Mouse (Mus musculus): ENCODE data around the gene Eif3c. TPM values are rescaled to one million over a fixed set of nuclear protein-coding genes. Genes with fewer than 3 reads are reported as not detected.

Eif3c gene
- total RNA-seq (2015) (198 and 210 TPM in 2 replicates), total RNA-seq (2017) (226 and 261 TPM in 2 replicates)

DNA sequence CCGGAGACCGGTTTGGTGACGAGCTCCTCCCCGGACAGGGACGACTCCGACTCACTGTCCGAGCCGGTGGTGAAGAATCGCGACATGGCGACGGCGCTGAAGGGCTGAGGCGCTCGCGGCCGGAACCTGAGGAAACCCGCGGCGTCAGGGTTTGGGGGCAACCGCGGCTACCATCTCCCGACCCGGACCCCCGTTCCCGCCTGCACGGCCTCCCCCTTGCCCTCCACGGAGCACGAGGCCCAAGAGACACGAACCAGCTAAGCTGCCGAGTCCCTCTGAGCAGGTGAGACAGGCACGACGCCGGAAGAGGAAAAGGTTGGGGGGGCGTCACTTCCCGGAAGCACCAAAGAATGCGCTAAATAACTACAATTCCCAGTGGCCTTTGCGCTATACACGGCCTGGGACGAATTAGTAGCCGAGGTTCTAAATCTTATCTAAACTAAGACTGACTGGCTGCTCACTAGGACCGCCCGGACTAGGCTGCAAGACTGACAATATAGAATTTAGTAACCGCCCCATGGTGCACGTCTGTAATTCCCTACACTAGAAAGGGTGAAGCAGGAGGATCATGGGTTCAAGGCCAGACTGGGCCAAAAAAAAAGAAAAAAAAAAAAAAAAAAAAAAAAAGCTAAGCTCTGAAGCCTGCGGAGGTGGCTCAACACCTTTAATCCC, at the start of gene Eif3c:
Gene Eif3c, minus strand, starts transcription at position 318 of the 672 bp plus-strand sequence.
- peak; percentile 95 for ATAC-seq (replicated peaks; ENCODE audit: poor library complexity)

DNA sequence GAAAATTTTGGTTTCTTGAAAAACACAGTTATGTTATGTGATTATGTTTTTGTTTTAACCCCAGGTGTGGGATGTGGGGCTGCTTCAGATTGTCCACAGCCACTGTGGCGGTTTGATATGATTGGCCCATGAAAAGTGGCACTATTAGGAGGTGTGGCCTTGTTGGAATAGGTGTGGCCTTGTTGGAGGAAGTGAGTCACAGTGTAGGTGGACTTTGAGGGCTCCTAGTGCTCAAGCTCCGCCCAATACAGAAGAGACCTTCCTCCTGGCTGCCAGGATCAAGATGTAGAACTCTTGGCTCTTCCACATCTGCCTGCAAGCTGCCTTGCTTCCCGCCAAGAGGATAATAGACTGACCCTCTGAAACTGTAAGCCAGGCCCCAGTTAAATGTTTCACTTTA, 46.5 kb upstream of the Eif3c start:
- no peak for ATAC-seq (replicated peaks; ENCODE audit: poor library complexity)

GRCm38 (mm10) chr7:126607796-126608195, 41.6 kb upstream of the Eif3c start:
- no peak for ATAC-seq (replicated peaks; ENCODE audit: poor library complexity)

- ATAC-seq (replicated peaks; ENCODE audit: poor library complexity), result no peak
Measured at GRCm38 (mm10) chr7:126607064-126607463, 40.9 kb upstream of the Eif3c start.

GRCm38 (mm10) chr7:126606611-126607010, 40.4 kb upstream of the Eif3c start:
- peak; percentile 55 for ATAC-seq (replicated peaks; ENCODE audit: poor library complexity)

DNA sequence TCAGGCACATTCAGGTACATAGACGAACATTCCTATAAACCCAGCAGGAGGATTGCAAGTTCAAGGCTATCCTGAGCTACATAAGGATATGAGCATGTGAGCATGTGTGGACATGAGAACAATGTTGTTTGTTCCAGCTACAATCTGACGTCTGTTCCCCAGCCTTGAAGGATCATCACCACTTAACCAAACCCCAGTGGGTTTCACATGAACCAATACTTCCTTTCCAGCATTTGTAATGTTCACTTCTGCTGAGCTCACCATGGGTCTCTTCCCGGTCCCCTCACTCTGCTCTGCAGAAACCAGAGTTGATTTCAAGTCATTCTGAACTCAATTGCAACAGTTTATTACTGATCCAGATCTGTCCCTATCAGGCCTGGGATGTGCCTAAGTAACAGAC, 36.4 kb upstream of the Eif3c start:
- peak; percentile 51 for ATAC-seq (replicated peaks; ENCODE audit: poor library complexity)

GRCm38 (mm10) chr7:126601896-126602295, 35.7 kb upstream of the Eif3c start:
- ATAC-seq (replicated peaks; ENCODE audit: poor library complexity), result peak; percentile 33; the same call in 1 of the 2 replicates

DNA sequence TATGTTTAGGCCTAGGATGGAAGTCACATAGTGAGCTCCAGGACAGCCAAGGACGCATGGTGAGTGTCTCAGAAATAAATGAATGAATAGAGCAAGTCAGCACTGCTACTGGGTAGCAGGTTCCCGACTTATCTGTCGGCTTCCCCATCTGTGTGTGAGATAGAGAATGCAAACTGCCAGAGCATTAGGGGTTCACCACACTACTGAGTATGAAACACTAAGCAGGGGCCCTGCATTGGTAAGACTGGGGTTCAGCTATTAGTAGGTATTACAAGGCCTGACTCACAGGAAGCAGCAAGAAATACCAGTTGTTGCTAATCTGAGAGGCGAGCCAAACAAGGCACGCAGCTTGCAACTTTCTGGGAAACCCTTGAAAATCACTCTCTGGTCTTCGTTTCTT, 32.7 kb upstream of the Eif3c start:
- ATAC-seq (replicated peaks; ENCODE audit: poor library complexity), result no peak

- peak; percentile 62 for ATAC-seq (replicated peaks; ENCODE audit: poor library complexity)
Measured at GRCm38 (mm10) chr7:126596414-126596813, 30.2 kb upstream of the Eif3c start.

DNA sequence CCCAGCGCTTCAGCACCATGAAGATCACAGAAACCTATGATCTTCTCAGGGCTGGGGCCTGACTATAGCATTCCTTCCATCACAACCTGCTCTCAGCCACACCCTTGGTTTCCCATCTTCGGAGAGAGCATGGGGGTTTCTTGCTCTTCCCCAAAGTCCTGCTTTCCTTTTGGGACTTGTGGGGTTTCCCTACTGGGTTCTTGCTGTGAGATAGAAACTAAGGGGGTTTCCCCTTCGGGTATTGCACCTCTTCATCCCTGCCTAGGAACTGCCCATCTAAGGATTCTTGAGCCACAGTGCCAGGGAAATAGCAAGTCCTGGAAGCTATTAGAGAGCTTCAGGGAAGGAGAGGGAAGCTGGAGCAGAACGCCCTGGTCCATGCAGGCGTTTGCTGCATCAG, 29.7 kb upstream of the Eif3c start:
- no peak for ATAC-seq (replicated peaks; ENCODE audit: poor library complexity)

- peak; percentile 61 for ATAC-seq (replicated peaks; ENCODE audit: poor library complexity)
Measured at GRCm38 (mm10) chr7:126594862-126595561, 28.8 kb upstream of the Eif3c start, which contains the start of gene Il27. TSS of gene Il27 (minus strand) at chr7:126594941.

GRCm38 (mm10) chr7:126587779-126588178, 21.6 kb upstream of the Eif3c start:
- no peak for ATAC-seq (replicated peaks; ENCODE audit: poor library complexity)

GRCm38 (mm10) chr7:126586839-126587238, 20.6 kb upstream of the Eif3c start:
- ATAC-seq (replicated peaks; ENCODE audit: poor library complexity), result no peak

GRCm38 (mm10) chr7:126585717-126586116, 19.5 kb upstream of the Eif3c start, which contains the start of gene Cln3:
TSS of gene Cln3 (minus strand) at chr7:126585817.
- ATAC-seq (replicated peaks; ENCODE audit: poor library complexity), result no peak

DNA sequence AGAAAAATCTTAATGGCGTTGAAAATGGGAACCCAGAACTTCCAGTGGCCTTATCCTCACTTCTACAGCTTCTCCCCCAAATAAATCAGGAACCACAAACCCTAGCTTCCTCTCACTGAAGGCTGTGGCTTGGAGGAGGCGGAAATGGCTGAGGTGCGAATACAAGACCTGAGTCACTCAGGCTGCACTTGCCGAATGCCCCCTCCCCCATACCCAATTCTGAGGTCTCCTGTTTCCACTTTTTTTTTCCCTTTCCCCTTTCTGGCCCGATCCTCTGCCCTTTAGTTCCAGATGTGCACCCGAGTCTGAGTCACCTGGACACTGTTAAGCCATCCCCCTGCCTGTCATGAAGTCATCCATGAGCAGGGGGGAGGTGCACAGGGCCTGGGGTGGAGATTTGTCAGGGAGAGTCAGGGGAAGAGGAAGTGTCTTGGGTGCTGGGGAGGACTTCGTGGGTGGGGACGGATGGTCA, 18.3 kb upstream of the Eif3c start, which contains the start of gene Apobr:
Gene Apobr, plus strand, starts transcription at position 437 of the 472 bp plus-strand sequence.
- peak; percentile 57 for ATAC-seq (replicated peaks; ENCODE audit: poor library complexity)

- ATAC-seq (replicated peaks; ENCODE audit: poor library complexity), result no peak
Measured at GRCm38 (mm10) chr7:126583761-126584160, 17.6 kb upstream of the Eif3c start.

GRCm38 (mm10) chr7:126583251-126583709, 17.1 kb upstream of the Eif3c start:
- peak; percentile 62 for ATAC-seq (replicated peaks; ENCODE audit: poor library complexity)

DNA sequence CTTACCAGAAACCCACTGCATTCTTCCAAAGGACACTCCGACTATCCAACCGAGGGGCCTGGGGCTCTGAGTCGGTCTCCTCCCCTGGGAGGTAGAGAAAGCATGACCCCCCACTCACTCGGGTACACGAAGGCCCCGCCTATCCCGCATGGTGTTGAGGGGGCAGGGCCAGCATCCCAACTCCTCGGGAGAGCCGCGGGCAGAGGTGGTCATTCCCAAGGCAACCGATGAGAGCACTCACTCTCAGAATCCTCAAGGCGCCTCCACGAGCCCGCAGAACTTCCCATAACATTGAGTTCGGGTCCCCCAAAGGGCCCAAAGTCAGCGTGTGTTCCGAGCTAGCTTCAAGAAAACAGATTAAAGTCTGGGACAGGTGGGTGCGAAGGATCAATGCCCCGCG, 16.5 kb upstream of the Eif3c start:
- no peak for ATAC-seq (replicated peaks; ENCODE audit: poor library complexity)

DNA sequence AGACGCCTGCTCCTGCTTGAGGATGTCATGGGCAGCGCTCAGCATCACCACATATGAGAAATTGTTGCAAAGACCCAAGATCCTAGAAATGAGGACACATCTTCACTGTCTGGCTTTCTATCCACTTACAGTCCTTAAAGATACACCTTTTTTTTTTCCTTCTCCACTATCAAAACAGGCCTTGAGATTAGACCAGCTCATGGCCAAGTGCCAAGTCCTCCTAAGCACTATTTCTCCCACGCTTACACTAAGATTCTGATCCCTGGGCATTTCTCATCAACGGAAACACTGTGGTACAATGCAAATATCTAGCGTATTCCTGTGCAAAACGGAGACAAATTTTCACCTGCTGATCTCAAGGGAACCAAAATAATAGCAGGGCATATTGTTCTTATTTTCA, 15.4 kb upstream of the Eif3c start:
- ATAC-seq (replicated peaks; ENCODE audit: poor library complexity), result no peak

DNA sequence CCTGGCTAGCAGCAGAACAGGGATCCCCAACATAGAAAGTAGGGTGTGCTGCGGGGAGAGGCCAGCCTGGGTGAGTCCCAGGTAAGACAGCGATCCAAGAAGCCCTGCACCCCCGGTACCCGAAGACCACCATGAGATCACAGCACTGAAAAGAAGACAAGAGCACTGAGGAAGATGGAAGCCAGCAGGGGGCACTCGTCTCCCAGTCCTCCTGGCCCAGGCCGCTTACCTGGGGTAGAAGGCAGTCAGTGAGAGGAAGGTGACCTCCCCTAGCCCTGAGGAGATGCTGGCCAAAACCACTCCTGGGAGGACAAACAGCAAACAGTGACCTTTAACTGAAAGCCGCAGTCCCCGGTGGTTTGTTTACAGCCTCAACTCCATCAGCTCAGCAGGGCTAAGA, 13.0 kb upstream of the Eif3c start:
- 0 out of 2 replicates have a peak, but pooled peaks have one; percentile 32 for ATAC-seq (replicated peaks; ENCODE audit: poor library complexity)

- peak; percentile 88 for ATAC-seq (replicated peaks; ENCODE audit: poor library complexity)
Measured at GRCm38 (mm10) chr7:126576946-126577345, 10.7 kb upstream of the Eif3c start.

DNA sequence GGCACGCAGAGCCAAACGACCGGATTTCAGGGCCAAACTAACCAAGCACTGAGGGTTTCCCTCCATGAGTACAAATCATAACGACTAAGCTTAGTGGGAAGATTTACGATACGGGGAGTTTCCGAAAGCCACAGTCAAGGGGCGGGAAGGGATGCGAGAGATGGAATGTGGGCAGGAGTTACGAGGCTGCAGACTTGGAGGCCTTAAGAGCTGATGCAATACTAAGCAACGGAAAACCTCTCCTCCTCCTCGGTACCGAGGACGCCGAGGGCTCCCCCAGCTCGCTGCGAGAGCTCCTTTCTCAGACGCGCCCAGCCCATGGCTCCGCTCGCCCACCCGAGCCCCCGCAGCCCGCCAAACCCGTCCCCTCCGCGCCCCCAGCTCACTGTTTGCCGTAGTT, 518 bp downstream of the Eif3c start:
- peak; percentile 45 for ATAC-seq (replicated peaks; ENCODE audit: poor library complexity)
